Mouse (Mus musculus): ENCODE data around the gene Mb21d2. TPM values are rescaled to one million over a fixed set of nuclear protein-coding genes. Genes with fewer than 3 reads are reported as not detected.

The Mb21d2 gene
- polyA plus RNA-seq, 1 experiment = 44.0 TPM

GRCm38 (mm10) chr16:28928466-28928814, 1.0 kb downstream of the Mb21d2 start:
- peak; percentile 22; the same call in 1 of the 2 replicates for TF ChIP-seq CTCF (IDR thresholded peaks at IDR 0.05; ENCODE audit: borderline replicate concordance, extremely low read depth, insufficient read depth, insufficient read length)
- TF ChIP-seq POLR2A (IDR thresholded peaks at IDR 0.05; ENCODE audit: borderline replicate concordance, extremely low read depth, insufficient read depth, insufficient read length, poor library complexity, severe bottlenecking) = peak; percentile 7; the same call in 1 of the 2 replicates
- peak; percentile 78 for DNase-seq (ENCODE audit: low read depth)

- no peak for TF ChIP-seq CTCF (IDR thresholded peaks at IDR 0.05; ENCODE audit: borderline replicate concordance, extremely low read depth, insufficient read depth, insufficient read length)
- no peak for TF ChIP-seq POLR2A (IDR thresholded peaks at IDR 0.05; ENCODE audit: borderline replicate concordance, extremely low read depth, insufficient read depth, insufficient read length, poor library complexity, severe bottlenecking)
- DNase-seq (ENCODE audit: low read depth) = peak; percentile 81
These were observed 2.1 kb downstream of the Mb21d2 start for GRCm38 (mm10) chr16:28927381-28927780.

GRCm38 (mm10) chr16:28919320-28919885, 10.1 kb downstream of the Mb21d2 start:
- TF ChIP-seq CTCF (IDR thresholded peaks at IDR 0.05; ENCODE audit: borderline replicate concordance, extremely low read depth, insufficient read depth, insufficient read length) (no peak), POLR2A (IDR thresholded peaks at IDR 0.05; ENCODE audit: borderline replicate concordance, extremely low read depth, insufficient read depth, insufficient read length, poor library complexity, severe bottlenecking) (no peak)
- peak; percentile 67 for DNase-seq (ENCODE audit: low read depth)

- TF ChIP-seq CTCF (IDR thresholded peaks at IDR 0.05; ENCODE audit: borderline replicate concordance, extremely low read depth, insufficient read depth, insufficient read length) (no peak), POLR2A (IDR thresholded peaks at IDR 0.05; ENCODE audit: borderline replicate concordance, extremely low read depth, insufficient read depth, insufficient read length, poor library complexity, severe bottlenecking) (no peak)
- DNase-seq (ENCODE audit: low read depth) = no peak
These were observed 14.1 kb downstream of the Mb21d2 start for GRCm38 (mm10) chr16:28915362-28915761.

- no peak for DNase-seq (ENCODE audit: low read depth)
- TF ChIP-seq POLR2A (IDR thresholded peaks at IDR 0.05; ENCODE audit: borderline replicate concordance, extremely low read depth, insufficient read depth, insufficient read length, poor library complexity, severe bottlenecking) = no peak
- no peak for TF ChIP-seq CTCF (IDR thresholded peaks at IDR 0.05; ENCODE audit: borderline replicate concordance, extremely low read depth, insufficient read depth, insufficient read length)
These were observed 14.8 kb downstream of the Mb21d2 start for GRCm38 (mm10) chr16:28914709-28915108.

- TF ChIP-seq POLR2A (IDR thresholded peaks at IDR 0.05; ENCODE audit: borderline replicate concordance, extremely low read depth, insufficient read depth, insufficient read length, poor library complexity, severe bottlenecking) = no peak
- TF ChIP-seq CTCF (IDR thresholded peaks at IDR 0.05; ENCODE audit: borderline replicate concordance, extremely low read depth, insufficient read depth, insufficient read length) = no peak
- no peak for DNase-seq (ENCODE audit: low read depth)
These were observed 17.9 kb downstream of the Mb21d2 start for GRCm38 (mm10) chr16:28911414-28912050.

- DNase-seq (ENCODE audit: low read depth) = no peak
- no peak for TF ChIP-seq POLR2A (IDR thresholded peaks at IDR 0.05; ENCODE audit: borderline replicate concordance, extremely low read depth, insufficient read depth, insufficient read length, poor library complexity, severe bottlenecking)
- TF ChIP-seq CTCF (IDR thresholded peaks at IDR 0.05; ENCODE audit: borderline replicate concordance, extremely low read depth, insufficient read depth, insufficient read length) = no peak
These were observed 22.9 kb downstream of the Mb21d2 start for GRCm38 (mm10) chr16:28906370-28907275.

- DNase-seq (ENCODE audit: low read depth) = no peak
- TF ChIP-seq POLR2A (IDR thresholded peaks at IDR 0.05; ENCODE audit: borderline replicate concordance, extremely low read depth, insufficient read depth, insufficient read length, poor library complexity, severe bottlenecking) = no peak
- TF ChIP-seq CTCF (IDR thresholded peaks at IDR 0.05; ENCODE audit: borderline replicate concordance, extremely low read depth, insufficient read depth, insufficient read length) = no peak
These were observed 23.7 kb downstream of the Mb21d2 start for GRCm38 (mm10) chr16:28905567-28906289.

- no peak for TF ChIP-seq POLR2A (IDR thresholded peaks at IDR 0.05; ENCODE audit: borderline replicate concordance, extremely low read depth, insufficient read depth, insufficient read length, poor library complexity, severe bottlenecking)
- TF ChIP-seq CTCF (IDR thresholded peaks at IDR 0.05; ENCODE audit: borderline replicate concordance, extremely low read depth, insufficient read depth, insufficient read length) = no peak
- no peak for DNase-seq (ENCODE audit: low read depth)
These were observed 26.6 kb downstream of the Mb21d2 start for GRCm38 (mm10) chr16:28902620-28903565.

GRCm38 (mm10) chr16:28899161-28899540, 30.3 kb downstream of the Mb21d2 start:
- DNase-seq (ENCODE audit: low read depth) = no peak
- TF ChIP-seq POLR2A (IDR thresholded peaks at IDR 0.05; ENCODE audit: borderline replicate concordance, extremely low read depth, insufficient read depth, insufficient read length, poor library complexity, severe bottlenecking) (no peak), CTCF (IDR thresholded peaks at IDR 0.05; ENCODE audit: borderline replicate concordance, extremely low read depth, insufficient read depth, insufficient read length) (no peak)
